Mouse (Mus musculus) heart, adult 8-10 months (tissue): ENCODE results near the gene Syap1. TPM values are rescaled to one million over a fixed set of nuclear protein-coding genes. Genes with fewer than 3 reads are reported as not detected.
"Not testable (repeated sequence)": the region's sequence is repeated elsewhere in the genome, so short reads cannot be mapped to it uniquely, and the experiment has no call there.

ENCODE experiments used
- DNase-seq: peaks from one replicate; pipeline ENCODE4 v3.0.0; 2022; ENCODE audit warnings: low spot score
- total RNA-seq, 4 experiments: library from RNA; stranded (reverse); gene quantifications; 2 replicates each; pipeline ENCODE4 v1.2.4; 2022

The Syap1 gene
- total RNA-seq: 10 to 100 TPM; 28.5 to 30.8 (median 29.4) TPM

DNA sequence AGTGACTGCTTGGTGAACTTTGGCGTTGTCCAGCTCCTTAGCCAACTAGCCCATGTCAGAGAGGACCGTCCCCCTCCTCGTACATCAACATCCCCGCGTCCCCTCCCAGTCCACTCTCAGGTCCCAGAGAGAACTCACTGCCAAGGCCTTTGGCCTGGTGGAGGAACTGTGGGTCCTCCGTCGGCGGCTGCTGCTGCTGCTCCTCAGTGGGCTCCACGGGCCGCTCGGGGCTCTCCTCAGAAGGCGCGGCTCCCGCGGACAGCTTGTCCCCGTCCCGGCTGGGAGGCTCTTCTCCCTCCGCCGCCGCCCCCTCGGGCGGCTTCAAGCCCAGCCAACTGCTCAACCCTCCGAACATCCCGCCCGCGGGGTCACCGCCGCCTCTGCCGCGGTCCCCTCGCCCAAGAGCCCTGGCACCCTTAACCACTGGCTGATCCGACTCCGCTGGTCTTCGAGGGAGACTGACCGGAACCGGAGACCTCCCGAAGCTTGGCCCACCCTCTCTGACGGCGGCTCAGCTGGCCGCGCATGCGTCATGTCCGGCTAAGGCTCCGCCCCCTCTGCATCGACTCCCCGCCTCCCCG, at the start of gene Syap1:
Gene Syap1, minus strand, starts transcription at position 517 of the 581 bp plus-strand sequence.
- DNase-seq: peak; percentile 81

DNA sequence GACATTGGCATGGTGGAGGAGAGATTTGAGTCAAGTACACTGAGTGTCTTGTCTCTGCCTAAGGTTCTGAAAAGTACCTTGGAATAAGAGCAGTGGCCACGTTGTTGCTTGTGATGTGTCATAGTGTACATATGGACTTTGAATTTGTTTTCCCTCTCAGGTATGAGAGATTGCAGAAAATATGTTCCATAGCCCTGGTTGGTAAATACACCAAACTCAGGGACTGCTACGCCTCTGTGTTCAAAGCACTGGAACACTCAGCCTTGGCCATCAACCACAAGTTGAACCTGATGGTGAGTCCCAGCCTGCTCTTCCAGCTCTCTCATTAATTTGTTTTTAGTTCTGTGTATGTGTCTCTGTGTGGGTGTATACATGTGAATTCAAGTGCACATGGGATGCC, 43.2 kb upstream of the Syap1 start:
- DNase-seq: no peak

DNA sequence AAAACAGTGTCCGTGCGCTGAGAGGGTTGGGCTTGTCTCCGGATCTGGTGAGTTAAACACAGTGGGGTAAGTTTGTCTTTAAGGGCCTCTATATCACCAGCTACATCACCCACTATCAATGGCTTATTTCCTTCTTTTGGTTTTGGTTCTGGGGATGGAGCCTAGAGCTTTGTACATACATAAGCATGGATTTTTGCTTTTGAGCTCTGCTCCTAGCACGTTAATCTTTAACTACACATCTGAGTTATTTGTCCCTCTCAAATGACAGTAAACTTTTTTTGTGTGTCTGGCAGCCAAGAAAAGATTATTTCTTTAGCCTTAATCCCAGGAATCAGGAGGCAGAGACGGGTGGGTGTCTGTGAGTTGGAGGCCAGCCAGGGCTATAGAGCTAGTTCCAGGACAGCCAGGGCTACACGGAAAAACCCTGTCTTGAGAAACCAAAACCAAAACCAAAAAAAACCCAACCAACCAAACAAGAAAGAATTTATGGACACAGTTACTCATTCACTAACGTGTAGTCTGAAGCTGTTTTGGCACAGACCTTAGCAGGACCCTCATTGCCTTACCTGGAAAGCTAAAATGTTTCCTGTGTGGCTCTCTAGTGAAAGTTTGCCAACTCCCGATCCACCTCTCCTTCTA, 33.4 kb upstream of the Syap1 start:
- DNase-seq: no peak

- peak; percentile 42 for DNase-seq
Observed at GRCm38 (mm10) chrX:162915697-162916096, 27.4 kb upstream of the Syap1 start.

DNA sequence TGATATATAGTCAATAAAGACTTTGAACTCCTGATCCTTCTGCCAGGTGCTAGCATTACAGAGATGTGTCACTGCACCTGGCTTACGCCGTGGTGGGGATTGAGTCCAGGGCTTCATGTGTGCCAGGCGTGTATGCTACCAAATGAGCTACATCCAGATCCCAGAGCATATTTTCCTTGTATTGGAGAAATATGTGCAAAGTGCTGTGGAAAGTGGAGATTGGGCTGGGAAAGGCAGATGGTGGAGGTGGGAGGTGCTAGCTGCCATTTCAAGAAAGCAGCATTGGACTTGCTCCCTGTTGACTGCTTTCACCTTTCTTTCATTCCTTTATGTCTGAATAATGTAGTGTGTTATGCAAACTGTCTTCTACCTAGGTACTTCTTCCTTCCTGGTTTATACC, 25.4 kb upstream of the Syap1 start:
- no peak for DNase-seq

GRCm38 (mm10) chrX:162907554-162907953, 19.3 kb upstream of the Syap1 start:
- no peak for DNase-seq

- DNase-seq: no peak
Observed at GRCm38 (mm10) chrX:162902040-162902734, 13.9 kb upstream of the Syap1 start.

DNA sequence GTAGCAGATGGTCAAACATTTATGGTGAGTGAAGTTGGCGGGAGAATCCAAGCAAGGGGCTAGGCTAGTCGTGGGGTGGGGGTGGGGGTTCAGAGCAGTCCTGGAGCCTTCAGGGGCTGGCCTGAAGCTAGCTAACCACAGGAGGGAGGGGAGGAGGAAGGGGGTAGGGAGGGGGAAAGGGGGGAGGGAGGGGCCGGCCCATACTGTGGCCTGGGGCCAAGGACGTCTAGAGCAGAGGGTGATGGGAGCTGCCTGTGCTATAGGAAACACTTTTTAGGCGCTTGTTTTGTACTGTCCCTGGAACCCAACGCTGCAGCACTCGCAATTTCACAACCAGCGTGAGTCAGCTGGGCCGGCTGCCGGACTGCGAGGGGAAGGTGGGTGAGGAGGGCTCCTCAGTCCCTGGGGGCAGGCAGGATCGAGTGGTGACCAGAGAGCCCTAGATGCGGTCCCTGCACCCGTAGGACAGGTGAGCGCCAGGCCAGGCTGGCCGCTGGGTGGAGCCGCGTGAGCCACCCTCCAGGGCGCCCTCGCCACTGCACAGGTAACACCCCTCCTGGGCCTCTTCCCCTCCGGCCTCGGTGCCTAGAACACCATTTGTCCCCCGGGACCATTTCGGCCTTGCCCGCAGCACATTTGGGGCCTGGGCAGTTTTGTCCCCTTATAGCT, 13.3 kb upstream of the Syap1 start:
- no peak for DNase-seq

DNA sequence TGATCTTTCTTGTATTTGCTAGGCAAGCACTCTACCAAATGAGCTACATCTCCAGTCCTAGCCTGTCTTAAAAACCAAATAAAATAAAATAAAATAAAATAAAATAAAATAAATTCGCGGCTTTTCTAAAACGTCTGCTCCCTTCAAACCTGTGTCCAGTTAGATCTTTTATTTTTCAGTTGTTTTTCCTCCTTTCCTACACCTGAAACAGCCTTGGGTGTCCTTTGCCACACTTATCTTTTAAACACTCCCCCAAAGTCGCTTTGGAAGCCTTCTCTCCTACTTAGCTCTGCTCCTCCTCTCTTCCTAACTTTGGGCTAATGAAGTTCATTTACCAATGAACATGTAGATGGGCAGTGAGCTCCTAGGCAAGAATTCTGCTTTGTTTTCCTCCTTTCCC, 12.7 kb upstream of the Syap1 start, which contains the start of gene Ctps2:
Gene Ctps2, plus strand, starts transcription at position 301 of the 400 bp plus-strand sequence.
- DNase-seq: no peak

- DNase-seq: not testable (repeated sequence)
Observed at GRCm38 (mm10) chrX:162888575-162889223, 452 bp upstream of the Syap1 start.

- no peak for DNase-seq
Observed at GRCm38 (mm10) chrX:162878236-162878635, 10.0 kb downstream of the Syap1 start.

DNA sequence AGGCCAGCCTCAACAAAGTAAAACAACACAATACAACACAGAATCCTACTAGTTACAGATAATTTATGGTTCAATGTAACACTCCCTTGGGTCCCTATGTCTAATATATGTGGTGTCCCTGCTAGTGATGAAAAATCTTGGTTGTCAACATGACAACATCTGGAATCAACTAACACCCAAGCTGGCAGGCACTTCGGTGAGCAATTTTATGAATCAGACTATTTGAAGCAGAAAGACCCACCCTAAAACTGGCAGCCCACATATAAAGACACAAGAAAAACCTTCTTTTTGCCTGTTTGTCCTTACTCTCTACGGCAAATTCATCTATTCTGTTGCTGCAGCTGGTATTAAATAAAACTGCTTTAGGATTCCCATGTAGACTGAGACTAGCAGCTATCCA, 14.5 kb downstream of the Syap1 start:
- no peak for DNase-seq

DNA sequence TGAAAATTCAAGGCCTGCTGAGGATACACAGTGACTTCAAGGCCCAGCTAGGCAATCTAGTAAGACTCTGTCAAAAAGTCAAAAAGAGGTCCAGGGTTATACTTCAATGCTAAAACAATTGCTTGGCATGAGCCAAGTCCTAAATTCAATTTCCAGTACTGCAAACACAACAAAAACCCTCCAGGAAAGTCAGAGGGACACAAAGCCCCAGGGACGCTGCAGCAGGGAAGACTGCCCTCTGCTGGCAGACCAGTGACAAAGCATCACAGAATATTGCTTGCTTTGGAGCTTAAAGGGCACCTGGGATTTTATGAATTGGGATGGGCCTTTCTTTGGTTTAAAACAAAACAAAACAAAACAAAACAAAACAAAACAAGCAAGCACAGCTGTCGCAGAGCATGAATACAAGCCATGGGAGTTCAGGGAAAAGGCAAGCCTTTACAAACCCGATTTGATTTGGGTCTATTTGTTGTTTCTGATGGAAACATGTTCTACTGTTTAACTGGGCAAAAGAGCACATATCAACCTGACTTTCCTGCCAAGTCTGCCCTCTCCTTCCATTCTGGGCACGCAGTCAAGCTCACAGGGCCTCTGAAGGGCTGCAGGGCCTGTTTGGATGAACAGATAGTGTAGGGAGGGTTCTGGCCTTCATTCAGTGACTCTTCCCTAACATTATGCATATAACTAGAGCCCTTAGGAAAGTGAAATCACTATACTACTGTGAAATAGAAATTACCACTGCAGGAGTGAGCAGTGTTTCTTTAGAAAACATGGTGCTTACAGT, 16.3 kb downstream of the Syap1 start:
- DNase-seq: peak; percentile 16

DNA sequence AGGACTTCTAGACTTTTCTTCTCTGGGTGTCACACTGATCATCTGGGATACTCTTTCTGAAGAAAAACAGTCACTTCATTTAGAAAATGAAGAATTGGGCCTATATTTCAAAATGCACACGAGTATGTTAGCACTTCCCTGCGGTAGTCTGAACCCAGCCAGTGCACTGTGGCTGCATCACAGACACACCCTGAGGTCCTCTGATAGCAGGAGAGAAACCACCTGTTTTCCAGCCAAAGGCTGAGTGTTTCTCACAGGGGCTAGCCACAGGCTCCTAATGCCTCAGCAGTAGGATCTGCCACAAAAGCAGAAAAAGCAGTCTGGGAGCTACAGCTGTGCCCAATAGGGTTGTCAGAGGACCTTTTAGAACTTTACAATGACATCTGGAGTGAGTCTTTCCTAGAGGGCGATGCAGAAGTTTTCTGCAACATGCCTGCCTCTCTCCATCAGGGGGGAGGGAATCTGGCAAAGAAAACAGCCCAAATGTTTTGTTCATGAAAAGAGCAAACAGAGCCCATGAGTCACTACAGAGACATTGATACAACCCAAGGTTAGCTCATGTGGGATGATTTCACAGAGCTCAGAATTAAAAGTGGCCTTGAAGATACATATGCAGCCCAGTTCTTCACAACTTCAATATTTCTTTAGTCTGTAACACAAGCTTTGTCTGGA, 19.8 kb downstream of the Syap1 start:
- DNase-seq: peak; percentile 1

DNA sequence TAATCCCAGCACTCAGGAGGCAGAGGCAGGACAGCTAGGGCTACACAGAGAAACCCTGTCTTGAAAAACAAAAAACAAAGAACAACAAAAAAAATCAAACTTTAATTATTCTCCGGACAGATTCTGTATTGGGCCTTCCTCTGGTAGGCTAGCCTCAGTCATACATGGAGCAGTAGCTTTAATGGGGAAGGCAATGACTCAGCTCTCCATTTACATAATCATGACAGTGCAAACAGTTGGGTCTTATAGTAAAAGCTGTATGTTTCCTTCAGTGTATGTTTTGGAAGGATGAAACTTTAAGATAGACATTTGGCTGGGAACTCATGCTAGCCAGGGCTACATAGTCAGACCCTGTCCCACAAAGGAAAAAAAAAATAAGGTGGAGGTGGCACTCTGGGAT, 39.6 kb downstream of the Syap1 start:
- DNase-seq: no peak

DNA sequence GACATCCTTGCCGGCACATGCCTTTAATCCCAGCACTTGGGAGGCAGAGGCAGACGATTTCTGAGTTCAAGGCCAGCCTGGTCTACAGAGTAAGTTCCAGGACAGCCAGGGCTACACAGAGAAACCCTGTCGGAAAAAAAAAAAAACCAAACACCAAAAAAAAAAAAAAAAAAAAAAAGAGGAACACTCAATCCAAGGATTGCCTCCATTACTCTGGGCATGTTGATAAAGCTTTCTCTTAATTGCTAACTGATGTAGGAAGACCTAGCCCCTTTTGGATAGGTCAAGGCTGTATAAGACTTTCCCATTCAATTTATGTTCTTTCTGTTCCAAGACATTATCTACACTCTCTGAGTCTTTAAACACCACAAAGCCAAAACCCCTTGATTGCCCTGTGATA, 42.7 kb downstream of the Syap1 start:
- no peak for DNase-seq

- no peak for DNase-seq
Observed at GRCm38 (mm10) chrX:162844447-162845100, 43.7 kb downstream of the Syap1 start.

DNA sequence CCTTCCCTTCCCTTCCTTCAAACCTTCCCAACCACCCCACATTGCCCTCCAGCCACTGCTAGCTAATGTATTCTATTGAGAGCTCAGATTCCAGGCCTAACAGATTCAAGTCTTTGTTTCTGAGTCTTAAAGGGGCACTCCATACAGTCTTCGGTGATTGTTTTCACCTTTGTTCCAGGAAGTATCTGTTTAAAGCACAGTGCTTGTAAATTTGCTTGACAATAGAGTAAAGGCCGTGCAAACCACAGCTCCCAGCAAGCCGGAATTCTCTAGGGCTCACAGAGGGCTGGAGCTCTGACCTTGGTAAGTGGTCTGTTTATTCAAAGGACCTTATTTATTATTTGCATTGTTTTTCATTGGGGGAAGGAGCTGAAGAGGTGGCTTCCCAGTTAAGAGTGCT, 56.1 kb downstream of the Syap1 start:
- DNase-seq: no peak

GRCm38 (mm10) chrX:162831542-162831941, 56.7 kb downstream of the Syap1 start:
- no peak for DNase-seq

DNA sequence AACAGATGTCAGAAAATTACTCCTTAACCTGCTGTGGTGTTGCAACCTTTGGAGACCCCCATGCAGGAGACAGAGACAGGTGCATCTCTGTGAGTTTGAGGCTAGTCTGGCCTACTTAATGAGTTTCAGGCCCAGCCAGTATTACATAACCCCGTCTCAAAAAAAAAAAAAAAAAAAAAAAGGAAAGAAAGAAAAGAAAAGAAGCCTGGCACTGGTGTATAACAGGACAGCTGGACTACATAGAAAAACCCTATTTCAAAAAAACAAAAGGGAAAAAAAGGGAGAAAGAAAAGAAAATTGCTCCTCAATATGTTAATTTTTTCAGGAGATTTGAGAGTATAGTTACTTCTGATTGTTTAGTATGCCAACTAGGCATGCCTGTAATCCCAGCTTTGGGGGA, 57.2 kb downstream of the Syap1 start:
- DNase-seq: no peak
